Mouse (Mus musculus): ENCODE measurements at regions not wholly inside any gene's neighbourhood (a gene's known extent, or its start where the extent isn't known, plus 50 kb on each side); places are given as distances from the start of the nearest gene placed in this dataset.

DNA sequence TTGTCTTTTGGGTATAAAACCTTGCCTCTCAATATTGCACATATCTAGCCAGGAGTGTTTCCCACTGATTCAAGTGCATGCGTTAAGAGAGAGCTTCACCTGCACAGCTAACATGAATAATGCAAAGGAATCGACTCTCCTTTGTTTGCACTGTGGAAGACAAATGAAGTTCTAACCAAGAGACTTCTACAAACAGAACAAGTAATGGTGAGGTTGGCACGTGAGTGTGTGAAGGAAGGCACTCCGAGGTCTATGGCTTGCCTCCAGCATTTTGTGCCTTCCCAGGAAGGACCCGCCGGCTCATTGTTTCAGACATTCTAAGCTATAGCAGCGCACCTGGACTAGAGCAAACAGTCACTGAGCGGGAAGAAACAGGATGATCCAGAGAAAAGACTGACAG, 238.5 kb upstream of the Gm5148 start:
- no peak for DNase-seq
- Histone ChIP-seq H3K4me3 (replicated peaks; ENCODE audit: extremely low read depth, low read depth, low read length) (no peak overlapping the region), H3K4me1 (ENCODE audit: control insufficient read depth, insufficient read depth, low read length) (peaks cover 3% of the 10 kb centered on the region)
- WGBS, result 35% methylated on average over 8 of the region's 8 CpGs
- no peak for TF ChIP-seq POLR2A (IDR thresholded peaks at IDR 0.05; ENCODE audit: borderline replicate concordance, extremely low read depth, low read depth, low read length)
- TF ChIP-seq CTCF (IDR thresholded peaks at IDR 0.05; ENCODE audit: insufficient read depth, low read length), result no peak

- H3K4me1 ChIP-seq (ENCODE audit: control insufficient read depth, insufficient read depth, low read length), result peaks cover 3% of the 10 kb centered on the region
- 56% methylated on average over 12 of the region's 12 CpGs for WGBS
- TF ChIP-seq POLR2A (IDR thresholded peaks at IDR 0.05; ENCODE audit: borderline replicate concordance, extremely low read depth, low read depth, low read length), result no peak
- TF ChIP-seq CTCF (IDR thresholded peaks at IDR 0.05; ENCODE audit: insufficient read depth, low read length), result no peak
- H3K4me3 ChIP-seq (replicated peaks; ENCODE audit: extremely low read depth, low read depth, low read length), result no peak overlapping the region
- no peak for DNase-seq
These were observed 237.9 kb upstream of the Gm5148 start for GRCm38 (mm10) chr3:37962043-37962810.

DNA sequence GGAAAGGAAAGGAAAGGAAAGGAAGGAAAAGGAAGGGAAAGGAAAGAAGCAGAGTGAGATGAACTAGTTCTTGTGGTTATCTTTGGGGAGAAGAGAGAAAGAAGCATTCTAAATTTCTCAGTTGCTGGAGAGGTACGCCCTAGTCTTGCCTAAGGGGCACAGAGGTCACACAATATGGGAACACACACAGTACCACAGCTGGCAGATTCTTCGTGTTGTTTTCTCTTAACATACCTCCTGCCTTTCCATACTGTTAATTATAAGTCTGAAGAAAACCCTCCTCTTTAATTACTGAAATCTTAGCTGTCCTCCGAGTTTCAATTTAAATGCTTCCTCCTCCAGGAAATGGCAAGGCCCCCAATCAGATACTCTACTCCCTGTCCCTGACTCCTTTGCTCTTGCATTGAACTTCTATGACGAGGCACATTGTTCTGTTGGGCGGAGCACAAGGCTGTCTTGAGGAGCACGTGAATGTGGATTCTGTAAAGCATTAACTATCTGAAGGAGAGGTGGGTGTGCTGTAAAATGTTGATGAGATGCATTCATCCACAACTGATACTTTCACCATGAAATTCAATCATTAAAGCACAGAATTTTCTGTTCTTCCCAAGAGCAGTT, 234.2 kb upstream of the Gm5148 start:
- no peak for DNase-seq
- no peak overlapping the region for H3K4me3 ChIP-seq (replicated peaks; ENCODE audit: extremely low read depth, low read depth, low read length)
- peaks cover 3% of the 10 kb centered on the region for H3K4me1 ChIP-seq (ENCODE audit: control insufficient read depth, insufficient read depth, low read length)
- 64% methylated on average over 6 of the region's 6 CpGs for whole genome bisulfite sequencing
- TF ChIP-seq POLR2A (IDR thresholded peaks at IDR 0.05; ENCODE audit: borderline replicate concordance, extremely low read depth, low read depth, low read length) (no peak), CTCF (IDR thresholded peaks at IDR 0.05; ENCODE audit: insufficient read depth, low read length) (no peak)

DNA sequence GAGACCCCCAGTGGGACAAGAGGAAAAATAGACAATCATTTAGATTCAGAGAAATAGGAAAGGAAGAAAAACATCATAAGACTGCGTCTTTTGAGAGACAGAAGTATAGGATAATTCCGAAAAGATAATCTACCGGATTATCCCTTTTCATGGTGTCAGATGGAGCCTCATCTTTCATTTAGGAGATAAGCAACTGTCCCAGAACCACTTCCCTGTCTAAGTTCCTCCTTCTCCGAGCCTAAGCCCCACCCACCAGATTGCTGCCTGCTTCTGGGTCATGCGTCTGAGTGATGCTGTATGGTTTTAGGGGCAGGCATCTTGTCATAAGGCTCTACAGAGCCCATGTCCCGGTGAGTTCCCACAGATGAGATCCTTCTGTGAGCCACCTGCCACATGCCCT, 232.3 kb upstream of the Gm5148 start:
- 80% methylated on average over 6 of the region's 6 CpGs for WGBS
- H3K4me1 ChIP-seq (ENCODE audit: control insufficient read depth, insufficient read depth, low read length), result no peaks in the 10 kb centered on the region; the same call in 1 of the 2 replicates
- no peak for DNase-seq
- no peak for TF ChIP-seq POLR2A (IDR thresholded peaks at IDR 0.05; ENCODE audit: borderline replicate concordance, extremely low read depth, low read depth, low read length)
- no peak for TF ChIP-seq CTCF (IDR thresholded peaks at IDR 0.05; ENCODE audit: insufficient read depth, low read length)
- H3K4me3 ChIP-seq (replicated peaks; ENCODE audit: extremely low read depth, low read depth, low read length), result no peak overlapping the region

DNA sequence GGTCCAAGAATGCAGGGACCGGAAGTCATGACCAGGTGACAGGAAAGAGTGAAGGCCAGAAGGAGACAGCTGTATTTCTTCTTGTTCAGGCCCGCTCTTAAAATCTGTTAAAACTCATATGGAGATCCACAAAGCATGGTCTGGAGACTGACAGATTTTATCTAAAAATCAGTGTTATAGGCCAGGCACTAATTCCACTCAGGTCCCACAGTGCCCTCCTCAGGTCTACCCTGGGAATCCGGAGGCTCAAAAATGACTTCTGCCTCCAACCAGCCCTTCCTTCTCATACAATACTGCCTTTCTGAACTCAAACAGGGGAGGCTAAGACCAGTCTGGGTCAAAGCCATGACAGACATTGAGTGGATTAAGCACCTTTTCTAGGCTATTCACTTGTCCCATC, 228.6 kb upstream of the Gm5148 start:
- WGBS, result 34% methylated on average over 3 of the region's 3 CpGs
- DNase-seq, result no peak
- no peak overlapping the region for H3K4me3 ChIP-seq (replicated peaks; ENCODE audit: extremely low read depth, low read depth, low read length)
- no peaks in the 10 kb centered on the region; the same call in 1 of the 2 replicates for H3K4me1 ChIP-seq (ENCODE audit: control insufficient read depth, insufficient read depth, low read length)
- peak; percentile 65 for TF ChIP-seq CTCF (IDR thresholded peaks at IDR 0.05; ENCODE audit: insufficient read depth, low read length)
- no peak for TF ChIP-seq POLR2A (IDR thresholded peaks at IDR 0.05; ENCODE audit: borderline replicate concordance, extremely low read depth, low read depth, low read length)

GRCm38 (mm10) chr3:37952251-37952650, 228.0 kb upstream of the Gm5148 start:
- TF ChIP-seq POLR2A (IDR thresholded peaks at IDR 0.05; ENCODE audit: borderline replicate concordance, extremely low read depth, low read depth, low read length), result no peak
- TF ChIP-seq CTCF (IDR thresholded peaks at IDR 0.05; ENCODE audit: insufficient read depth, low read length), result no peak
- DNase-seq, result no peak

DNA sequence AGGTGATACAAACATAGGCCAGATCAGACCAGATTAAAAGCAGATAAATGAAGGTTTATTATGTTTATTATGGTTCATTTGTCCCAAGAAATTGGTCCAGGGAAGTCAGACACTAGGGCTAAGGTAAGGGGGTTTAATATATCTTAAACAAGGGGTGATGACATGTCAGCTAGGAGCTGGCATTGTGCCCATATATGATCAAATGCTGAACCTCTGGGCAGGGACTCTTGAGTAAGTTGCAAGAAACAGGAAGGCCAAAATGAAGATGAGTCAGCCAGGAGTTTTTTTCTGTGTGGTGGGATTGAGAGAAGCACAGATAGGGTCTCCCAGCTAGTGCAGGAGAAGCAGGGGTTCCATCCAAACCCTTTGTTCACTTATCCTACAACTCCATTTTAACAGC, 219.4 kb upstream of the Gm5148 start:
- DNase-seq, result no peak
- H3K4me3 ChIP-seq (replicated peaks; ENCODE audit: extremely low read depth, low read depth, low read length), result no peak overlapping the region
- peaks cover 5% of the 10 kb centered on the region for H3K4me1 ChIP-seq (ENCODE audit: control insufficient read depth, insufficient read depth, low read length)
- TF ChIP-seq CTCF (IDR thresholded peaks at IDR 0.05; ENCODE audit: insufficient read depth, low read length) (no peak), POLR2A (IDR thresholded peaks at IDR 0.05; ENCODE audit: borderline replicate concordance, extremely low read depth, low read depth, low read length) (no peak)

More at GRCm38 (mm10) chr3:37952251-37952650, 228.0 kb upstream of the Gm5148 start:
- Histone ChIP-seq H3K4me1 (ENCODE audit: control insufficient read depth, insufficient read depth, low read length) (no peaks in the 10 kb centered on the region; the same call in 1 of the 2 replicates), H3K4me3 (replicated peaks; ENCODE audit: extremely low read depth, low read depth, low read length) (no peak overlapping the region)

DNA sequence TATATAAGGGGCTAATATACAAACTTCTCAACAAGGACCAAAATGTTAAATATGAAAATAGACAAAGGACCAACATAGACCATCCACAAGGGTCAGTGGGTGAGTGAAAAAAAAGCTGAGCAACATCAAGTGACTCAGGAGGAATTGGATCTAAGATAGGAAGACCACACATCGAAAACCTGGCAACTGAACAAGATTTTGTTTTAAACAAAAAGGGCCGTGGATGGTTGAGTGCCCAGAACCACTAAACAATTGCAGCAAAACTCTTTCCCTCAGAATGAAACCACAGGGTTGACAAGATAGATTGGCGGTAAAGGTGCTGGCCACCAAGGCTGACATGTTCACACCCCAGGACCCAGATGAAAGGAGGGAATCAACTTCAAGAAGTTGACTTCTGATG, 215.7 kb upstream of the Gm5148 start:
- no peak for TF ChIP-seq CTCF (IDR thresholded peaks at IDR 0.05; ENCODE audit: insufficient read depth, low read length)
- TF ChIP-seq POLR2A (IDR thresholded peaks at IDR 0.05; ENCODE audit: borderline replicate concordance, extremely low read depth, low read depth, low read length), result no peak
- 46% methylated on average over 3 of the region's 3 CpGs for WGBS
- no peak for DNase-seq
- Histone ChIP-seq H3K4me1 (ENCODE audit: control insufficient read depth, insufficient read depth, low read length) (peaks cover 11% of the 10 kb centered on the region), H3K4me3 (replicated peaks; ENCODE audit: extremely low read depth, low read depth, low read length) (no peak overlapping the region)

GRCm38 (mm10) chr3:37938870-37939269, 214.6 kb upstream of the Gm5148 start:
- DNase-seq, result no peak
- H3K4me1 ChIP-seq (ENCODE audit: control insufficient read depth, insufficient read depth, low read length), result peaks cover 15% of the 10 kb centered on the region
- WGBS, result 91% methylated on average over 11 of the region's 11 CpGs
- TF ChIP-seq POLR2A (IDR thresholded peaks at IDR 0.05; ENCODE audit: borderline replicate concordance, extremely low read depth, low read depth, low read length), result no peak
- no peak for TF ChIP-seq CTCF (IDR thresholded peaks at IDR 0.05; ENCODE audit: insufficient read depth, low read length)
- no peak overlapping the region for H3K4me3 ChIP-seq (replicated peaks; ENCODE audit: extremely low read depth, low read depth, low read length)

- Histone ChIP-seq H3K4me3 (replicated peaks; ENCODE audit: extremely low read depth, low read depth, low read length) (no peak overlapping the region), H3K4me1 (ENCODE audit: control insufficient read depth, insufficient read depth, low read length) (peaks cover 15% of the 10 kb centered on the region)
- no peak for DNase-seq
- TF ChIP-seq CTCF (IDR thresholded peaks at IDR 0.05; ENCODE audit: insufficient read depth, low read length) (no peak), POLR2A (IDR thresholded peaks at IDR 0.05; ENCODE audit: borderline replicate concordance, extremely low read depth, low read depth, low read length) (no peak)
- 14% methylated on average over 3 of the region's 3 CpGs for WGBS
These were observed 213.9 kb upstream of the Gm5148 start for GRCm38 (mm10) chr3:37938284-37938596.

All from lung, adult 2 months (tissue).